Mouse (Mus musculus) ES-E14 (cell line): ENCODE results near the gene Ldhc. TPM values are rescaled to one million over a fixed set of nuclear protein-coding genes. Genes with fewer than 3 reads are reported as not detected.

Experiments used
- DNase-seq: peaks from one replicate; pipeline ENCODE4 v3.0.0-alpha.2; 2013; ENCODE audit warnings: low read depth, low spot score
- H3K27ac ChIP-seq: 2 replicates; pipeline ENCODE4 v1.5.1; 2012; ENCODE audit warnings: low read depth, mild to moderate bottlenecking, low read length, moderate library complexity, mixed read lengths; ENCODE audit not compliant: poor library complexity, insufficient read depth, severe bottlenecking
- H3K36me3 ChIP-seq: 2 replicates; pipeline ENCODE4 v1.6.1; 2012; ENCODE audit warnings: mild to moderate bottlenecking, low read length, moderate library complexity, mixed read lengths; ENCODE audit not compliant: control insufficient read depth, poor library complexity, insufficient read depth, severe bottlenecking
- H3K4me1 ChIP-seq, 2 experiments: fragments of 150-350 bp in 1 of 2; sonication (generic) in 1 of 2; 2 replicates each; pipeline ENCODE4 v1.6.1; 2012; ENCODE audit warnings: low read length in 2 of 2, mild to moderate bottlenecking in 1 of 2, mixed read lengths in 1 of 2; ENCODE audit not compliant: control insufficient read depth in 2 of 2, insufficient read depth in 2 of 2, poor library complexity in 1 of 2
- H3K4me3 ChIP-seq, 2 experiments: fragments of 150-350 bp in 1 of 2; sonication (generic) in 1 of 2; 2 replicates each; pipeline ENCODE4 v1.5.1; 2012; ENCODE audit warnings: low read length in 2 of 2, low read depth in 1 of 2, mild to moderate bottlenecking in 1 of 2, mixed read lengths in 1 of 2; ENCODE audit not compliant: insufficient read depth in 1 of 2, poor library complexity in 1 of 2, severe bottlenecking in 1 of 2
- H3K9ac ChIP-seq: 2 replicates; pipeline ENCODE4 v1.6.1; 2012; ENCODE audit warnings: low read depth, mild to moderate bottlenecking, low read length, mixed read lengths; ENCODE audit not compliant: poor library complexity, insufficient read depth, severe bottlenecking
- H3K9me3 ChIP-seq: fragments of 150-350 bp; sonication (generic); 2 replicates; pipeline ENCODE4 v1.6.1; 2012; ENCODE audit warnings: low read depth, mild to moderate bottlenecking, low read length; ENCODE audit not compliant: control insufficient read depth, insufficient read depth
- CHD2 ChIP-seq: IDR thresholded peaks from 2 replicates; pipeline ENCODE4 v1.6.1; 2014; ENCODE audit warnings: mild to moderate bottlenecking, low read depth, low read length, inconsistent platforms
- HCFC1 ChIP-seq: IDR thresholded peaks from 2 replicates; pipeline ENCODE4 v1.6.1; 2012; ENCODE audit warnings: low read length, inconsistent platforms, borderline replicate concordance; ENCODE audit not compliant: insufficient read depth
- MAFK ChIP-seq: IDR thresholded peaks from 2 replicates; pipeline ENCODE4 v1.6.1; 2014; ENCODE audit warnings: mild to moderate bottlenecking, low read depth, low read length, inconsistent platforms; ENCODE audit not compliant: insufficient read depth
- ZC3H11A ChIP-seq: IDR thresholded peaks from 2 replicates; pipeline ENCODE4 v1.6.1; 2012; ENCODE audit warnings: low read depth, mild to moderate bottlenecking, inconsistent platforms, low read length, borderline replicate concordance
- ZNF384 ChIP-seq: IDR thresholded peaks from 2 replicates; pipeline ENCODE4 v1.6.1; 2012; ENCODE audit warnings: low read depth, low read length, inconsistent platforms
- in situ Hi-C, 2 experiments: fragments of 600-800 bp; cut with MboI; formaldehyde crosslinking; loops; one replicate each; pipeline ENCODE4 v1.15.1; 2025; ENCODE audit warnings: low sequenced_read_pairs in 2 of 2, inconsistent platforms in 1 of 2; ENCODE audit not compliant: unreplicated experiment in 2 of 2
- total RNA-seq: library from RNA; depleted of rRNA; stranded (reverse); fragments of 300-350 nt; gene quantifications from 2 replicates; pipeline ENCODE4 v1.2.3, GENCODE M21; 2012

Gene Ldhc
- total RNA-seq, 1 experiment = 3.4 TPM

DNA sequence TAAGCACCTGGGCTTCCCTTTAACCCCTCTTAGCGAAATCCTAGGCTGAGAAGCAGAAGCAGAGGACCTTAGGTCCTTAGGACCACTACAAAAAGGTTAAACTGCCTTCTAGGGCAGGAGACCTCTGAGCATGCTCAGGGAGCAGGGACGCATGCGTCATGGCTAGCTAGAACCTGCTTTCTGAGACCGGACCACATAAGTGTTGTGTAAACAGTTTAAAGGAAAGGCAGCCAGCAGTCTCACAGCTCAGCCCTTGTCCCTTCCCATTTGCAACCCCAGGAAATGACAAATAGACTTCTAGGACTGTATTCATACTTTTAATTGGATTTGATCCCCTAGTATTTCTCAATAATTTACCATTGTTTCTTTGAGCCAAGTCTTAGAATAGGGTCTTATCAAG, 20.7 kb upstream of the Ldhc start:
- Histone ChIP-seq H3K36me3 (no peaks in the 10 kb centered on the region), H3K9ac (no peak overlapping the region), H3K27ac (no peak overlapping the region), H3K4me3 (no peak overlapping the region), H3K4me1 (peaks cover 11 to 44% of the 10 kb centered on the region in 2 experiments), H3K9me3 (no peaks in the 10 kb centered on the region)
- TF ChIP-seq CHD2 = no peak
- TF ChIP-seq ZNF384 = no peak
- TF ChIP-seq HCFC1 = no peak
- TF ChIP-seq ZC3H11A = no peak
- no peak for TF ChIP-seq MAFK
- in situ Hi-C loops = no loop called here
- DNase-seq = no peak

GRCm38 (mm10) chr7:46840787-46841525, 20.0 kb upstream of the Ldhc start, which contains the start of gene Ldha:
TSS of gene Ldha (plus strand) at chr7:46841475.
- no peak for TF ChIP-seq MAFK
- TF ChIP-seq HCFC1 = no peak
- no peak for TF ChIP-seq CHD2
- no peak for TF ChIP-seq ZC3H11A
- no peak for TF ChIP-seq ZNF384
- DNase-seq = no peak
- peaks cover 11 to 44% of the 10 kb centered on the region in 2 experiments for H3K4me1 ChIP-seq
- in situ Hi-C loops = no loop called here
- H3K9me3 ChIP-seq = no peaks in the 10 kb centered on the region
- no peaks in the 10 kb centered on the region for H3K36me3 ChIP-seq
- no peak within 1 kb of the TSS for H3K9ac ChIP-seq
- 0 out of 2 replicates have a peak within 1 kb of the TSS, but pooled peaks have one; percentile 9 for H3K27ac ChIP-seq
- H3K4me3 ChIP-seq = 0 out of 4 replicates have a peak within 1 kb of the TSS, but pooled peaks of 1 of the 2 experiments have one; percentile 0

GRCm38 (mm10) chr7:46842278-46842677, 18.7 kb upstream of the Ldhc start:
- no peak for TF ChIP-seq CHD2
- TF ChIP-seq ZNF384 = no peak
- no peak for TF ChIP-seq ZC3H11A
- no peak for TF ChIP-seq HCFC1
- no peak for TF ChIP-seq MAFK
- Histone ChIP-seq H3K4me1 (peaks cover 11 to 41% of the 10 kb centered on the region in 2 experiments), H3K4me3 (no peak overlapping the region), H3K36me3 (peaks cover 3% of the 10 kb centered on the region), H3K9ac (no peak overlapping the region), H3K27ac (no peak overlapping the region), H3K9me3 (no peaks in the 10 kb centered on the region)
- no peak for DNase-seq
- in situ Hi-C loops = no loop called here

DNA sequence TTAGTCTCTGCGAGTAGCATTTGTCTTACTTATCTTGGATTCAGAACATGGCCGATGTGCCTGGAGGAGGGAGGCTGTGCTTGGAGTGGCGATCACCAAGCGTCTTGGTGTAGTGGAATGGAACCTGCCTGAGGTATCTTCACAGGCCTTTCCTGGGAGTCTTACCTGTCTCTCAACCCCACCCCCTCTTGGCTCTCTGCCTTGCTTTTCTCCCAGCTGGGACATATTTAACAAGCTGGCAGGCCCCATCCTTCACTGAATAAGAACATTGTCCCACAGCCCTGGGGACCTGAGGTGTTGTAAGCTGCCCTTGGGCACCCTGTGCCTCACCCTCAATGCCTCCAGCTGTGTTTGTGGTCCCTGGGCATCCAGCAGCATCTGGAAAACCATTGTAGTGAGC, 17.4 kb upstream of the Ldhc start:
- Histone ChIP-seq H3K27ac (no peak overlapping the region), H3K9ac (no peak overlapping the region), H3K4me1 (peaks cover 9 to 34% of the 10 kb centered on the region in 2 experiments; a peak in 3 of 4 replicates), H3K36me3 (peaks cover 10% of the 10 kb centered on the region), H3K9me3 (no peaks in the 10 kb centered on the region), H3K4me3 (no peak overlapping the region)
- in situ Hi-C loops = no loop called here
- DNase-seq = no peak
- TF ChIP-seq MAFK (no peak), HCFC1 (no peak), ZNF384 (no peak), ZC3H11A (no peak), CHD2 (no peak)
